Mouse (Mus musculus): ENCODE measurements at regions not wholly inside any gene's neighbourhood (a gene's known extent, or its start where the extent isn't known, plus 50 kb on each side); places are given as distances from the start of the nearest gene placed in this dataset.

DNA sequence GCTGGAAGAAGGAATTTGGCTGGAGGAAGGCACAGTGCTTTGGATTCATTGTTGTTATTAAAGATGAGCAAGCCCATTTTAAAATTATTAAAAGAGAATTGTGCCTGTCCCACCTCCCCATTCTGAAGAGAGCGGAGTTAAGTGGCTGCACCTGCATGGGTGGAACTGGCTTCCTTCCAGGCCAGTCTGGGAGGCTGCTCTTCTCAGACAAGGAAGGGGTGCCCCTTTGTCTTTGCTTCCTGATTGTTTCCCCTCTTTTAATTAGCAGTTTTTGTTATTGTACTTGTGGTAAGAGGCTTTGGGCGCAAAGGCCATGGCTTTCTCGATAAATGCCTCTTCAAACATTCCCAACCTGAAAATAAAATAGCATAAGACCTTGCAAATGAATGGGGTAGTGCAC, 388.7 kb upstream of the Fam92a start:
- WGBS (ENCODE audit: insufficient replicate concordance) = 42% methylated on average over 3 of the region's 3 CpGs
- Histone ChIP-seq H3K9ac (no peak overlapping the region), H3K36me3 (replicated peaks) (no peaks in the 10 kb centered on the region), H3K27ac (replicated peaks) (no peak overlapping the region), H3K4me2 (no peak overlapping the region), H3K9me3 (replicated peaks) (no peaks in the 10 kb centered on the region), H3K27me3 (no peaks in the 10 kb centered on the region), H3K4me1 (replicated peaks) (no peaks in the 10 kb centered on the region), H3K4me3 (replicated peaks) (no peak overlapping the region)
- no peak for ATAC-seq (ENCODE audit: insufficient read depth)

DNA sequence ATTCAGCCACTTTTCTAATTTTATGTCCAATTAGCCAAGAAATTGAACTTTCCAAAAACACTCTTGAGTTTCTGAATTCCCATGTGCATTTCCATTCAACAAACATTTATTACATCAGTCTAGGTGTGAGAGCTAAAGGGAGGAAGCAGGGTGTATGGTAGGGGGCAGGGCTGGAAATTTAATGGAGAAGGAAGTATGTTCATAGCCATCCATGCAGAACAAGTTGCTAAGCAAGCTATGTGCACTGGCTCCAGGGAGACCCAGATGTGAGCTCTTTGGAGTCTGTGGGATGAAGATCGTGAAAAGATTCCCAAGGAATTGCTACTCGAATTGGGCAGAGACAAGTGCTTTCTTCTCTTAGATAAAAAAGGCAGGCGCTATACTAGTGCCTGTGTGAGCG, 388.2 kb upstream of the Fam92a start:
- Histone ChIP-seq H3K9me3 (replicated peaks) (no peaks in the 10 kb centered on the region), H3K36me3 (replicated peaks) (no peaks in the 10 kb centered on the region), H3K4me2 (no peak overlapping the region), H3K4me3 (replicated peaks) (no peak overlapping the region), H3K27ac (replicated peaks) (no peak overlapping the region), H3K4me1 (replicated peaks) (no peaks in the 10 kb centered on the region), H3K27me3 (no peaks in the 10 kb centered on the region), H3K9ac (no peak overlapping the region)
- 63% methylated on average over 4 of the region's 4 CpGs for WGBS (ENCODE audit: insufficient replicate concordance)
- ATAC-seq (ENCODE audit: insufficient read depth) = no peak

DNA sequence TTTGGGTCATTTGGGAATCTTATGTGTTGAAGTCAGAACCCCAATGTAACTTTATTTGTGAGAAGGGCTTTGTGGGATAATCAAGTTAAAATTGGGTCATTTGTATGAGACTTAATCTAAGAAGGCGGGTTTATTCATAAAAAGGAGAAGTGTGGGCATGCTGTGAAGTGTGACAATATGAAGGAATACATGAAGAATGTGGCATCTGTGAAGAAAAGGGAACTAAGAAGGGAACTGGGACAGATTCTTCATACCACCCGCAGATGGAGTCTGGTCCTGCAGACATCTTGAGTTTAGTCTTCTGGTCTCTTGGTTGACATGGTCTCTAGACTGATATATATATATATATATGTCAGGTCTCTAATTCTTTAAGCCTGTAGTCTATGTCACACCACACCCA, 385.3 kb upstream of the Fam92a start:
- H3K4me2 ChIP-seq = no peak overlapping the region
- H3K27me3 ChIP-seq = no peaks in the 10 kb centered on the region
- 32% methylated on average over 2 of the region's 2 CpGs for WGBS (ENCODE audit: insufficient replicate concordance)
- H3K9me3 ChIP-seq (replicated peaks) = no peaks in the 10 kb centered on the region
- H3K9ac ChIP-seq = no peak overlapping the region
- H3K4me1 ChIP-seq (replicated peaks) = no peaks in the 10 kb centered on the region
- no peak overlapping the region for H3K27ac ChIP-seq (replicated peaks)
- ATAC-seq (ENCODE audit: insufficient read depth) = no peak
- H3K4me3 ChIP-seq (replicated peaks) = no peak overlapping the region
- H3K36me3 ChIP-seq (replicated peaks) = no peaks in the 10 kb centered on the region

GRCm38 (mm10) chr4:12549265-12549664, 377.4 kb upstream of the Fam92a start:
- H3K9me3 ChIP-seq (replicated peaks) = no peaks in the 10 kb centered on the region
- no peak for ATAC-seq (ENCODE audit: insufficient read depth)
- H3K4me2 ChIP-seq = no peak overlapping the region
- H3K9ac ChIP-seq = no peak overlapping the region
- no peaks in the 10 kb centered on the region for H3K36me3 ChIP-seq (replicated peaks)
- H3K4me1 ChIP-seq (replicated peaks) = no peaks in the 10 kb centered on the region
- 78% methylated on average over 4 of the region's 4 CpGs for WGBS (ENCODE audit: insufficient replicate concordance)
- no peak overlapping the region for H3K27ac ChIP-seq (replicated peaks)
- H3K4me3 ChIP-seq (replicated peaks) = no peak overlapping the region
- H3K27me3 ChIP-seq = no peaks in the 10 kb centered on the region

DNA sequence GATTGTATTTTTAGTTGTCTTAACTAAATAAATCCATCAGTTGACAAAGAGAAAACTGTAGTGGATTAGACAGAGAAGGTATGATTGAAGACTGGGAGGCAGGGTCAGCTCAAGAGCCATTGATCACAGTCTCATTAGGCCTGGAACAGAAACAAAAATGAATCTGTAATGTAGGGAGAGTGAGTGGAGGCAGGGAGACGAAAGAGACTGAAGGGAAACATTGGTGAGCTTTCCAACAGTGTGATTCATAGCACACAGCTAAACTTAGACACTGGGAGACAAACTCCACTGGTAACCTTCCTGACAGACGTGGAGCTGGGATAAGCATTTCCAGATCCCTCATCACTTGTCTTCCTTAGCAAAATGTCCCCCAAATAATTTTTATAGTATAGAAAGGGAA, 372.1 kb upstream of the Fam92a start:
- ATAC-seq (ENCODE audit: insufficient read depth) = no peak

DNA sequence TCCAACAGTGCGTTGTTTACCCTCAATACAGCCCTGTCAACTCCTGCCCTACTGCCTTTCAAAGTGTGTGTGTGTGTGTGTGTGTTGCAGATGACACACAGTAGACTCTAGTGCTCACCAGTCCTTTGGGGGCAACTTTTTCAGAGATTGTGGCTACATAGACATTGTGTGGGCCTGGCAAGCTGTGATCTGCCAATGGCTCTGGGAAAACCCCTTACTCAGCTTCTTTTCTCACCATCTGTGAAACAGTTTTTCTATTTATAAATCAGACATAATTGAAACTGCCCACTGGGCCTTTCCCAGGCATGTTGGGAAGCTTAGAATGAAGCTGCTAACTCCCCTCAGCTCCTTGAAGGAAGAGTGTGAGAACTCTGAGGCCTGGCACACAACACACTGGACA, 369.7 kb upstream of the Fam92a start:
- H3K9me3 ChIP-seq (replicated peaks) = no peaks in the 10 kb centered on the region
- no peak overlapping the region for H3K4me3 ChIP-seq (replicated peaks)
- H3K36me3 ChIP-seq (replicated peaks) = no peaks in the 10 kb centered on the region
- 59% methylated on average over 1 of the region's 1 CpGs for WGBS (ENCODE audit: insufficient replicate concordance)
- ATAC-seq (ENCODE audit: insufficient read depth) = no peak
- no peaks in the 10 kb centered on the region for H3K4me1 ChIP-seq (replicated peaks)
- no peak overlapping the region for H3K27ac ChIP-seq (replicated peaks)
- H3K4me2 ChIP-seq = no peak overlapping the region
- H3K9ac ChIP-seq = no peak overlapping the region
- H3K27me3 ChIP-seq = no peaks in the 10 kb centered on the region

More for the DNA sequence above, 372.1 kb upstream of the Fam92a start:
- Histone ChIP-seq H3K9me3 (replicated peaks) (no peaks in the 10 kb centered on the region), H3K9ac (no peak overlapping the region), H3K4me1 (replicated peaks) (no peaks in the 10 kb centered on the region), H3K36me3 (replicated peaks) (no peaks in the 10 kb centered on the region), H3K27me3 (no peaks in the 10 kb centered on the region), H3K4me3 (replicated peaks) (no peak overlapping the region), H3K4me2 (no peak overlapping the region), H3K27ac (replicated peaks) (no peak overlapping the region)
- 44% methylated on average over 2 of the region's 2 CpGs for WGBS (ENCODE audit: insufficient replicate concordance)

GRCm38 (mm10) chr4:12539184-12539791, 367.5 kb upstream of the Fam92a start:
- no peak for ATAC-seq (ENCODE audit: insufficient read depth)

GRCm38 (mm10) chr4:12538694-12539121, 366.9 kb upstream of the Fam92a start:
- H3K4me1 ChIP-seq (replicated peaks) = no peaks in the 10 kb centered on the region
- H3K27me3 ChIP-seq = no peaks in the 10 kb centered on the region
- WGBS (ENCODE audit: insufficient replicate concordance) = 17% methylated on average over 4 of the region's 4 CpGs
- no peaks in the 10 kb centered on the region for H3K36me3 ChIP-seq (replicated peaks)
- no peak overlapping the region for H3K9ac ChIP-seq
- H3K4me2 ChIP-seq = no peak overlapping the region
- ATAC-seq (ENCODE audit: insufficient read depth) = no peak
- no peak overlapping the region for H3K27ac ChIP-seq (replicated peaks)
- no peaks in the 10 kb centered on the region for H3K9me3 ChIP-seq (replicated peaks)
- H3K4me3 ChIP-seq (replicated peaks) = no peak overlapping the region

More at GRCm38 (mm10) chr4:12539184-12539791, 367.5 kb upstream of the Fam92a start:
- H3K9me3 ChIP-seq (replicated peaks) = no peaks in the 10 kb centered on the region
- H3K4me2 ChIP-seq = no peak overlapping the region
- no peak overlapping the region for H3K4me3 ChIP-seq (replicated peaks)
- H3K27ac ChIP-seq (replicated peaks) = no peak overlapping the region
- H3K27me3 ChIP-seq = no peaks in the 10 kb centered on the region
- H3K36me3 ChIP-seq (replicated peaks) = no peaks in the 10 kb centered on the region
- H3K4me1 ChIP-seq (replicated peaks) = no peaks in the 10 kb centered on the region
- 46% methylated on average over 4 of the region's 4 CpGs for WGBS (ENCODE audit: insufficient replicate concordance)
- no peak overlapping the region for H3K9ac ChIP-seq

GRCm38 (mm10) chr4:12538043-12538442, 366.2 kb upstream of the Fam92a start:
- no peak for ATAC-seq (ENCODE audit: insufficient read depth)

DNA sequence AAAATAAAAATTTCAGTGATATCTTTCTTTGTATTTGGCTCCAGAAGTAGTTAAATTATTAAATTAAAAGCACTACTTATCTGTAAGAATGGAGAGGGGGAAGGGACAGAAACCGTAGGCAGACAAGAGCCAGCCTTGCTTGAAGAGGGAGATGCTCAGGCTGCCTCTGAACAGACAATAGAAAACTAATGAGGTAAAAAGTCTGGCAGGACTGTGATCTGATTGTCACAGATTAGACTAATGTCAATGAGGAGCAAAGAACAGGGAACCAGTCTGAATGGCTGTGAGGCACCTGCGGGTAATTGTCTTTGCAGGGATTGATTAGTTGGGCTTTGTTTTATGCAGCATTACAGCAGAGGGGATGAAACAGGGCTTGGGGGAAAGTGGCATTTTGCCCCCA, 362.3 kb upstream of the Fam92a start:
- Histone ChIP-seq H3K9ac (no peak overlapping the region), H3K4me2 (no peak overlapping the region), H3K27me3 (no peaks in the 10 kb centered on the region), H3K27ac (replicated peaks) (no peak overlapping the region), H3K9me3 (replicated peaks) (no peaks in the 10 kb centered on the region), H3K4me1 (replicated peaks) (no peaks in the 10 kb centered on the region), H3K4me3 (replicated peaks) (no peak overlapping the region), H3K36me3 (replicated peaks) (no peaks in the 10 kb centered on the region)
- no peak for ATAC-seq (ENCODE audit: insufficient read depth)
- 38% methylated on average over 2 of the region's 2 CpGs for WGBS (ENCODE audit: insufficient replicate concordance)

More at GRCm38 (mm10) chr4:12538043-12538442, 366.2 kb upstream of the Fam92a start:
- H3K4me1 ChIP-seq (replicated peaks) = no peaks in the 10 kb centered on the region
- 53% methylated on average over 5 of the region's 5 CpGs for WGBS (ENCODE audit: insufficient replicate concordance)
- H3K9me3 ChIP-seq (replicated peaks) = no peaks in the 10 kb centered on the region
- no peaks in the 10 kb centered on the region for H3K36me3 ChIP-seq (replicated peaks)
- no peak overlapping the region for H3K27ac ChIP-seq (replicated peaks)
- H3K4me3 ChIP-seq (replicated peaks) = no peak overlapping the region
- H3K9ac ChIP-seq = no peak overlapping the region
- no peaks in the 10 kb centered on the region for H3K27me3 ChIP-seq
- H3K4me2 ChIP-seq = no peak overlapping the region

- Histone ChIP-seq H3K4me2 (no peak overlapping the region), H3K27ac (replicated peaks) (no peak overlapping the region), H3K9ac (no peak overlapping the region), H3K27me3 (no peaks in the 10 kb centered on the region), H3K9me3 (replicated peaks) (no peaks in the 10 kb centered on the region), H3K4me3 (replicated peaks) (no peak overlapping the region), H3K36me3 (replicated peaks) (no peaks in the 10 kb centered on the region), H3K4me1 (replicated peaks) (no peaks in the 10 kb centered on the region)
- no peak for ATAC-seq (ENCODE audit: insufficient read depth)
- 24% methylated on average over 4 of the region's 4 CpGs for WGBS (ENCODE audit: insufficient replicate concordance)
Measured at GRCm38 (mm10) chr4:12532961-12533360, 361.1 kb upstream of the Fam92a start.

DNA sequence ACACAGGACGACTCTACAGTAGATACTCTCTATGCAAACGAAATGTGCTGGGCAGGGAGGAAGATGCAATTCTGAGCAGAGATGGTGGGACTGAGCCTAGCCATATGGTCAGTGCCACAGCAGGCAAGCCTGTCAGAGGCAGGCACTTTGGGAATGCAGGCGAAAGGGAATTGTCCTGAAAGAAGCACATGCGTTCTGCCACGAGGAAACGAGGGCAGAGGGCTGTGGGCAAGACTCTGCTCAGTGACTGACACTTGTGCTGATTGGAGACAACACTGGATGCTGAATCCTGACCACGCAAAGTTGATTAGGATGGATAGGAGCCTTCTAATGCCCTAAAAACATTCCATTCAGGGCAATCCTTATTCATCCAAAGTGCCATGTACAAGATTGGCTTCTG, 350.5 kb upstream of the Fam92a start:
- no peaks in the 10 kb centered on the region for H3K36me3 ChIP-seq (replicated peaks)
- no peaks in the 10 kb centered on the region for H3K27me3 ChIP-seq
- no peak overlapping the region for H3K27ac ChIP-seq (replicated peaks)
- no peak overlapping the region for H3K9ac ChIP-seq
- no peak overlapping the region for H3K4me3 ChIP-seq (replicated peaks)
- WGBS (ENCODE audit: insufficient replicate concordance) = 49% methylated on average over 7 of the region's 7 CpGs
- ATAC-seq (ENCODE audit: insufficient read depth) = no peak
- no peaks in the 10 kb centered on the region for H3K9me3 ChIP-seq (replicated peaks)
- H3K4me1 ChIP-seq (replicated peaks) = no peaks in the 10 kb centered on the region
- H3K4me2 ChIP-seq = no peak overlapping the region

All from liver, embryonic 15.5 days (tissue).